Mouse (Mus musculus) cerebral cortex, adult 2 months (tissue): Measurements from ENCODE around the gene Men1.

Experiments used
- WGBS: fragments of 180-500 bp; shearing (Covaris S2); methylation state at CpG from one replicate; pipeline ENCODE4 v1.1.7; 2018; 5-methylcytosine and 5-hydroxymethylcytosine counted together

The Men1 gene

DNA sequence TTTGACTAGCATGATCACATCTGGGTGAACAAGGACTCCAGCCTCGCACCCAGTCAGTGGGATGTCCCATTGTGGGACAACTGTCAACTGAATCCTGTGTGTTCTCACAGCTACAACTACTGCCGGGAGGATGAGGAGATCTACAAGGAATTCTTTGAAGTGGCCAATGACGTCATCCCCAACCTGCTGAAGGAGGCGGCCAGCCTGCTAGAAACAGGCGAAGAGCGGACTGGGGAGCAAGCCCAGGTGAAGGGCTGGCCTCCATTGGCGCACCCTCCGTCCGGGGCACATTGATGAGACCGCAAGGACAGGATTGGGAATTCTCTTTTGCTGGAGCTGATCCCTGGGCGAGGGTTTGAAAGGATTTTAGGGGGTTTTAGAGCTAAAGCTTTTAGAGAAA lies 3.9 kb downstream of the Men1 start:
- WGBS = 86% methylated on average over 11 of the region's 11 CpGs

DNA sequence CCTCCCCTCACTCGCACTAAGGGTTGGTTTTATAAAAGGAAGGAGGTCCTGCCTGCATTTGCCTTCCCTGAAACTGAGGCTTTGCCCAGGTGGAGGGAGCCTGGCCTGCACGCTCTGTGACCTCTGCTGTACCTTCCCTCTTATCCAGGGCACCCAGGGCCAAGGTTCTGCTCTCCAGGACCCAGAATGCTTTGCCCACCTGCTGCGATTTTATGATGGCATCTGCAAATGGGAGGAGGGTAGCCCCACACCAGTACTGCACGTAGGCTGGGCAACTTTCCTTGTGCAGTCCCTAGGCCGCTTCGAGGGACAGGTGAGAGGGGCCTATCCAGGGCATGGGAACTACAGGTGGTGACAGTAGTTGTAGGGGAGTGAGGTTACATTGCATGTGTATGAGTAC lies 4.4 kb downstream of the Men1 start:
- WGBS = 93% methylated on average over 6 of the region's 6 CpGs

DNA sequence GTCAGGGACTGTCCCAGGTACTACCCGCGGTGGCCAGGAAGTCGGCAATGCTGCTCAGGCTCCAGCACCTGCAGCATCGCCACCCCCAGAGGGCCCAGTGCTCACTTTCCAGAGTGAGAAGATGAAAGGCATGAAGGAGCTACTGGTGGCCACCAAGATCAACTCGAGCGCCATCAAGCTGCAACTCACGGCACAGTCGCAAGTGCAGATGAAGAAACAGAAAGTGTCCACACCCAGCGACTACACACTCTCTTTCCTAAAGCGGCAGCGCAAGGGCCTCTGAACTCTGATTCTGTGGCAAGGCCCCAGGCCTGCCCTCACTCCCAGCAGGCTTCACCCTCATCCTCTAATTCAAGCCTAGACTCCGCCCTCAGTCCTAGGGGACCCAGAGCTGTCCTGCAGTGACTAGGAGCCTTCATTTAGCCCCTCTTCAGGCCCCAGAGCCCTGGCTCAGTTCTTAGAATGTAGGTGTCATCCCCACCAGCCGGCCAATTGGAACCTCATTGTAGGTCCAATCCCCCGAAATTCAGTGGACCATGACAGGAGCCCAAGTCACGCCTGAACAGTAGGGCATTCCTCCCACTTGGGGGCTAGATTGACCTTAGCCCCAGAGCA lies 5.2 kb downstream of the Men1 start:
- 62% methylated on average over 15 of the region's 15 CpGs for WGBS

DNA sequence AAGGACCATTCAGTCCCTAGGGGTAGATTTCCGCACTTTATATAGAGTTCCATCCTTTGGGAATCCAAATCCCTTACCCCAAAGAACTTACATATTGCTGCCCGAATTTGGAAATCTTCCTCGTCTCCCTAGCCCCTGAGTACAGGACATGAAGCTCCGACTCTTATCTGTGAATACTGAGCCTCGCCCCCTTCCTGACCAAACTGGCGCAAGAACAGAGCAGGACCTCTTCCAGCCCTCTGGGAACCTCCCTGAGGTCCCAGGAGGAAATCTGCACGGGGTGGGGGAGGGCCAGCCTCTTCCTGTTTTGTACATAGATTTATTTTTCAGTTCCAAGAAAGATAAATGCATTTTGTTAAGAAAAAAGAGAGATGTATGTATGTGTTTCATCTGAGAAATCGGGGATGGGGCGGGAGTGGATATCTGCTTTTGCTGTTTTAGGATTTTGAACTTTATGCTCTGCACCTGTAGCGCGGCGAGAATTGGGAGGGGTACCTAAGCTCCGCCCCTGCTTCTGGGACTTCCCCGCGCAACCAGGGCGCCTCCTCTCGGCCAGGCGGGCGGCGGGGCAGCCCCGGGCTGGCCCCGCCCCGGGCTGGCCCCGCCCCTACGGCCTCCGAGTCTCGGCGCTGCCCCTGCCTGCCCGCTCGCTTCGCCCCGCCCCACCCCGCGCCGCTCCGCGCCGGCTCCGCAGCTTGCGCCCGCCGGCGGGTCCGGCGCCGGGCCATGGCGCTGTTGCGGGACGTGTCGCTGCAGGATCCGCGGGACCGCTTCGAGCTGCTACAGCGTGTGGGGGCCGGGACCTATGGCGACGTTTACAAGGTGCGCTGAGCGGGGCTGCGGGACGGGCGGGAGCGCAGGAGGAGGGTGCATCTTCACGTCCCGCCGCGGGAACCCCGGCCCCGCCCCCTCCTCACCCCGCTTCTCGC lies 6.0 kb downstream of the Men1 start, which contains the start of gene Map4k2:
TSS of gene Map4k2 (plus strand) at position 612 of the 929 bp plus-strand sequence.
- 6% methylated on average over 68 of the region's 72 CpGs for WGBS

DNA sequence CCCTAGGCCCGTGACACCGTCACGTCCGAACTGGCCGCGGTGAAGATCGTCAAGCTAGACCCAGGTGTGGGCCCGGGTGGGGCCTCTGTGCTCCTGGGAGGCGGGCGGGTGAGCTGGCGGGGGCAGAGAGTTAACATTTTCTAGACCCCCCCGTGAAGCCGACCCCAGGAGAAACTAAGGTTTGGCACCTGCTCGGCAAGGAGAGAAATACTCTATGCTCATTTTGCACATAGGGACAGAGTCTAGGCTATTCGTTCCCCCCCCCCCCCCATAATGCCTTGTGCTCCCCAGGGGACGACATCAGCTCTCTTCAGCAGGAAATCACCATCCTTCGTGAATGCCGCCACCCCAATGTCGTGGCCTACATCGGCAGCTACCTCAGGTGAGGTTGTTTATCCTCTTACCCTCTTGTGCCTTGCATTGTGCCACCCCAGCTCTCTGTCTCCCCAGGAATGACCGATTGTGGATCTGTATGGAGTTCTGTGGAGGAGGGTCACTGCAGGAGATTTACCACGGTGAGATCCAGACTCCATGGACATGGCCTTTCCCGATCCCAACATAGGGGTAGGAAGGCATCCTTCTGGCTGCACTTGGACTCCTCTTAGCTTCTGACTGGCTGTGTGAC lies 6.8 kb downstream of the Men1 start:
- WGBS = 11% methylated on average over 23 of the region's 23 CpGs

DNA sequence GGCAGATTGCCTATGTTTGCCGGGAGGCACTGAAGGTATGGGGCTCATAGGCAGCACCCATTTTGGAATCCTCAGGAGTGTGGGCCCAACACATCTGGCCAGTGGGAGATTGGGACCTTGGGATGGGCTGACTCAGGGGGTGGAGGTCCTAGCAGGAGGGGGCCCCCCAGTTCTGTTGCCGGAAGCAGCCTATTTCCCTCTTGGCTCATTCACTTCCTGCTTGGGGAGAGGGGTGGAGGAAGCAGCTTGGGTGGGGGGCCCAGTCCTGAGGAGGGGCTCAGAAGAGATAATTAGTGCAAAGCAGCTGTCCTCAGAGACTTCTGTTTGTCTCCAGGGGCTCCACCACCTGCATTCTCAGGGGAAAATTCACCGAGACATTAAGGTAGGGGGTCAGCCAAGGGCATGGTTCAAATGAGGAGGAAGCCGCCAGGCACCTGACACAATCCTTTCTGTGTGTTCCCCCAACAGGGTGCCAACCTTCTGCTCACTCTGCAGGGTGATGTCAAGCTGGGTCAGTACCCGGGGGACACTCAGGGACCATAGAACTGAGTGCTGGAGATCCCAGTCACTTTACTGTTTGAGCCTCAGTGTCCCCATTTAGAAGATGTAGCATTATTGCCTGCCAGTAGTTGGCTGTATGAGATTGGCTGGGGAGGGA lies 7.6 kb downstream of the Men1 start:
- WGBS = 67% methylated on average over 5 of the region's 5 CpGs

DNA sequence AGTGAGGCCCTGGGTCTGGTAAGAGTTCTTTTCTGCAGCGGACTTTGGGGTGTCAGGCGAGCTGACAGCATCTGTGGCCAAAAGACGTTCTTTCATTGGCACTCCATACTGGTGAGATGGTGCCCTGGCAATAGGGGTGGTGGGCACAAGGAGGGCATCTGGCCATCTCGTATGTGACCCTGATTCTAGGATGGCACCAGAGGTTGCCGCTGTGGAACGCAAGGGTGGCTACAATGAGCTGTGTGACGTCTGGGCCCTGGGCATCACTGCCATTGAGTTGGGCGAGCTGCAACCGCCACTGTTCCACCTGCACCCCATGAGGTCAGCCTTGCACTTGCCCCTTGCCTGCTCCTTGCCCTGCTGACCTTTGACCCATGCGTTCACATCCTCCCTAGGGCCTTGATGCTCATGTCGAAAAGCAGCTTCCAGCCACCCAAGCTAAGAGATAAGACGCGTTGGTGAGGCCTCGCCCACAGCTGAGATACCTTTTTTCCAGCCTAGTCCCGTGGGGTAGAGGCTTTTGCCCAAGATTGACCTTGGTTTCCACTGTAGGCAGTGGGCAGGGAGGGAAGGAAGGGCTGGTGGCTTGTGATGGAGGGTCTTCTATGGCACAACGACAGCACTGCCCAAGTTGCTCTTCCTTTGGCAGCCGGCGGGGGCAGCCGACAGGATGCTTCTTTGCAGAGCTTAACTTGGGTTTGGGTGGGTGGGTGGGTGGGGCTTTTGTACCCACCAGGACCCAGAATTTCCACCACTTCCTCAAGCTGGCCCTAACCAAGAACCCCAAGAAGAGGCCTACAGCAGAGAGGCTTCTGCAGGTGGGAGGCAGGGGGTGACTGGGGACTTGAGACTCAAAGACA lies 8.5 kb downstream of the Men1 start:
- WGBS = 82% methylated on average over 19 of the region's 19 CpGs

DNA sequence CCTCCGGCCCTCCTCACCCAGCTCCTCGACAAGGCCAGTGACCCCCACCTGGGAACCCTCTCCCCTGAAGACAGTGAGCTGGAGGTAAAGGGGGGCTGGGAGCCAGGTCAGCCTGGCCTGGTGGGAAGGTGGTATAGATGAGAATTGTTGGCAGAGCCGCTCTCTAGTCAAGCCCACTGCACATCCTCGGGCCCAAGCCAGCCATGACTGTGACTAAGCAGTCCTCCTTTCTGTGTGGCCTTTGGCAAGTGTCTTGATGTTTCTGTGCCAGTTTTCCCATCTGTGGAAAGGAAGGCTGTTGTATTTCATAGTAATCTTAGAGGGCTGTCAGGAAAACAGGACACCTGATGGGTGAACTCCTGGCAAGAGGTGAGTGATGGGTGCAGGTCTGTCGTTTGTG lies 9.2 kb downstream of the Men1 start:
- WGBS = 71% methylated on average over 5 of the region's 5 CpGs

DNA sequence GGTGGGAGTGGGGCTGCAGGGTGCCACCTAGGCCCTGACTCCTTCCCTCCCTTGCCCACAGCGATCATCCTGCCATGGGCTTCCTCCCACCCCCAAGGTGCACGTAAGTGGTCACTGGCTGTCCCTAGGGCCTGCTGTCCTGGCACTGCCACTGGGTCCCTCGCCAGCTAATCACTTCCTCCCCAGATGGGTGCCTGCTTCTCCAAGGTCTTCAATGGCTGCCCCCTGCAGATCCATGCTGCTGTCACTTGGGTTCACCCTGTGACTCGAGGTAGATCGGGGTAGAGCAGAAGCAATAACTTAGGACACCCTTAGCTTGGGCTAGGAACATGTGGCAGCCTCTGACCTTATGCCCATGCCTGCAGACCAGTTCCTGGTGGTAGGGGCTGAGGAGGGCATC lies 11.2 kb downstream of the Men1 start:
- 89% methylated on average over 5 of the region's 5 CpGs for WGBS

DNA sequence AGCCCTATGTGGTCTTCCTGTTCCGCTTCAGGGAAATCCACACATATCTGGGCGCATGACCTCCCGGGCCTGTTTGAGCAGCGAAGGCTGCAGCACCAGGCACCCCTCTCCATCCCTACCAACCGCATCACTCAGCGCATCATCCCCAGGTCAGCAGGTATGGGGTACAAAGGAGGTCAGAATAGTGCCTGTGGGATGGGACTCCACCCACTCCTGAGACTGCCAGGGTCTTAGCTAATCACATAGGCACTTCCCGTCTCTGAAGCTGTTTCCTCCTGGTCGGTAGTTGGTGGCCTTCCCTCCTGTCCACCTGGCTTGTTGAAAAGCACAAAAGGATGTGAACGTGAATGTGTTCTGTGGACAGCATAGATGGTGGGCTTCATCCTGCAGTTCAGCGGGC lies 11.9 kb downstream of the Men1 start:
- 83% methylated on average over 10 of the region's 10 CpGs for WGBS

DNA sequence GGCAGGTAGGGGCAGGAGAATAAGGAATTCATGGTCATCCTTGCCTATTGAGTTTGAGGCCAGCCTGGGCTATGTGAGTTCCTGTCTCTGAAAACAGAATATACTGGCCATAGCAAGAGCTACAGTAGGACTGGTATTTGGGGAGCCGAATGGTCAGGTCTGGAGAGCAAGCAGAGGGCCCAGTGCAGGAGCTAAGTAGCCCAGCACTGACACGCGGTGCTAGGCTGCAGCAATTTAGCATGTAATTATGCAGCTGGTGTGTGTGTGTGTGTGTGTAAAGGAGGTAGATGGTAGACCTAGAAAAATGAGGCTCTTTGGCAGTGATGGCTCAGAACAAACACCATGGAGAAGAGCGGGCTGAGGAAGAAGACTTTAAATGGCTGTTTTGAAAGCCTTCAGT lies 12.8 kb downstream of the Men1 start:
- 86% methylated on average over 4 of the region's 4 CpGs for whole genome bisulfite sequencing

DNA sequence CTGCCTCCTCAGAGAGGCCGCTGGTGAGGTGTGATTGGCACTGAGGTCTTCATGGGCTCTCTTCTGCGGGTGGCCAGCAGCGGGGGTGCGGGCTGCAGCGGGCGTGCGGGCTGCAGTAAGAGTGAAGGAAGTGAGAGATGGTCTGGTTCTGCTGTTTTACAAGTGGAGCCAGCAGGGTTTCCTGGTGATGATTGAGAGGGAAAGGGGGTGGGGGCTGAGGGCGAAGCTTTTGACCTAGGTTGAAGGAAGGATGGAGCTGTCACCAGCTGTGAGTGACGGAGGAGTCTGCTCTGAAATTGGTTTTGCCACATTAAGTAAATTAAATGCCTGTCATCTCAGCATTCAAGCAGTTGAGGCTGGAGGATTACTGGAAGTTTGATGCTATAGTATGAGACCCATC lies 13.9 kb downstream of the Men1 start:
- WGBS = 79% methylated on average over 9 of the region's 9 CpGs

DNA sequence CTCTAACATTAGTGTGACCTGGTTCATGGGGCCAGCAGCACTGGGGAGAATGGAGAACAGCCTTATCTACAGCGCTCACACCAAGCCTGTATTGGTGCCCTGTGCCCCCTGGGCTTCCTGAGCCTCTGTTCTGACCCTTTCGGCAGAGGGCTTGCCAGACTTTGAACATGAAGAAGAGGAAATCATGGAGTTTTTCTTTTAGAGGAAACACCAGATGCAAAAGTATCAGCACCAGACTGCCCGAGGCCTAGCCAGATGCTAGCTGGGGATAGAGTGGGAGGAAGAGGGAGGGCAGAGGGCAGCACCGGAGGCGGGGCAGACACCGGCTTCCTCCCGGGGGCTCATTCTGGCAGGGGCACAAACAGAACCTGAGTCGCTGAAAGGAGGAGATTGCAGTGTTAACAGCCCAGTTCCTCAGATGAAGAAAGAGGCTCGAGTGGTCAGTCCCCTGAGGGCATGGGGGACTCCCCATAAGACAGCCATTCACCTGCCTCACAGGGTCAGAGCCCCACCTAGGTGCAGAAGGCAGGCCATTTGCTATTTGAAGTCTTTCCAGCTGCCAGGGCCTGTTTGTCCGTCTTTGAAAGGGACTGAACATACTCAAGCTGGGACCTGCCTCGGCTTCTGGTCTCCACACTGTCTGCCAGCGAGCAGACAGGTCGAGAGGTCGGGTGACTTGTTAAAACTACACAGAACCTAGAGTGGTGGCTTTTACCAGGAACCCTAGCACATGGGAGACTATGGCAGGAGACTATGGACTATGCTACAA lies 14.6 kb downstream of the Men1 start:
- 54% methylated on average over 14 of the region's 14 CpGs for WGBS

DNA sequence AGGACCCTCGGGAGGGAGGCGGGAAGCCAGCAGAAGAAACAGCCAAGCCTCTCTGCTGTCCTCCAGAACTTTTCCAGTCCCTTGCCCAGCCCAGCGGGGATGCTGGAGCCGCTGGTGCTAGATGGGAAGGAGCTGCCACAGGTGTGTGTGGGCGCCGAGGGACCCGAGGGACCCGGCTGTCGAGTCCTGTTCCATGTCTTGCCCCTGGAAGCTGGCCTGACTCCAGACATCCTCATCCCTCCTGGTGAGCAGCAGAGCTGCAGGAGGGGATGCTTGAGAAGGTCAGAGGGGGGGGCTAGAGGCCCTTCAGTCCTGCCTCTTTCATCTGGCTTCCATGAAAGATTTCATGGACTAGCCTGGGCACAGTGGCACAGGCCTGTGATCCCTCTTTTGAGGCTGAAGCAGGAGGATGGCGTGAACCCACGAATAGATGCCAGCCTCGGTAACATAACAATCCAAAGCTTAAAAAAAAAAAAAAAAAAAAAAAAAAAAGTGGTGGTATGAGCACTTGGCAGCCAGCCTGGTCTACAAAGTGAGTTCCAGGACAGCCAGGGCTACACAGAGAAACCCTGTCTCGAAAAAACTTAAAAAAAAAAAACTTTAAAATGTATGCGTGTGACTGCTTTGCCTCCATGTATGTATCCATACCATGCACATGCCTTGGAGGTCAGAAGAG lies 16.8 kb downstream of the Men1 start:
- 48% methylated on average over 14 of the region's 14 CpGs for WGBS

DNA sequence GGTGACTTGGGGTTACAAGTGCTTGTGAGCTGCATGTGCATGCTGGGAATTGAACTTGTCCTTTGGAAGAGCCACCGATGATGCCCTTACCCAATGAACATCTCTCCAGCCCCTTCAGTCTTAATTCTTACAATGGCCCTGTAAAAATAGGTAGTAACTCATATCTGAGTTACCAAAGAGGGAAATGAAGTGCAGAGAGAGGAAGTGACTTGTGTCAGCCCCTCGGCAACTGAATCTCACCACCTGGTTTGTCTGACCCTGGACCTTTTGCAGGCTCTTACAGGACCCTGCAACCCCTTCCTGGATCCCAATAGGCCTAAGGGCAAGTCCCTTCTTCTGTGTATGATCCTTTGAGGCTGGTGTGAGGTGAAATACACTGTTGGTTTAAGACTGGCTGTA lies 17.3 kb downstream of the Men1 start:
- WGBS = 89% methylated on average over 2 of the region's 2 CpGs

DNA sequence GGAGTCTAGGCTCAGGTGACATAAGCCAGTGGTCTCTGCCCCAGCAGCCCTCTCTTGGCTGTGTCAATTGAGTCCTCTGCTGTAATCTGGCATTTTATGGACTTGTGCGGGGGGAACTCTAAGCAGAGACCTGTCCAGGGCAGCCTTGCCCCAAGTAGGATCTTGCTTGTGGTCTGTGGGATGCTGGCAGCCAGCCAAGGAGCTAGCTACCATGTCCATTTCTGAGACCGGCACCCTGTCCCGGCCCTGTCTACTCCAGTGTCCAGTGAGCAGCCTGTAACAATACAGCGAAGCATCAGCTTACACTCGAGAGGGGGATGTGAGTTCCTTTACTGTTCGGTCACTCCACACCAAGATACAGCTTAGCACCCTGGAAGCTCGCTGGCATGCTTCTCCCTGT lies 19.3 kb downstream of the Men1 start:
- 72% methylated on average over 7 of the region's 7 CpGs for WGBS

DNA sequence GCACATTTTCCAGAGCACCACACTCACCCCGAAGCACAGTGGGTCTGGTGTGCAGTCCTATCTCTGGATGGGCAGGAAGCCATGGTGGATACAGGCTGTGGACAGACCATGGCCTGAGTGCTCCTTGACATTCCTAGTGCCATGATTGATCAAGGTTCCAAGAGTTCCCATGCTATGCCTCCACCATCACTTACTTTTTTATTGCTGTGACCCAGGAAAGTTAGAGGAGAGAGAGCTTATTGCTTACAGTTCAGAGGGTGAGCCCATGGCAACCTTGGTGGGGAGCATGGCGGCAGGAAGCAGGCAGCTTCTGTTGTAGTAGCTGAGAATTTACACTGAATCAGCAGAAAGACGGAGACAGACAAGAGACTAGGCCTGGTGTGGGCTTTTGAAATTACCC lies 26.5 kb downstream of the Men1 start:
- WGBS = 92% methylated on average over 3 of the region's 3 CpGs

DNA sequence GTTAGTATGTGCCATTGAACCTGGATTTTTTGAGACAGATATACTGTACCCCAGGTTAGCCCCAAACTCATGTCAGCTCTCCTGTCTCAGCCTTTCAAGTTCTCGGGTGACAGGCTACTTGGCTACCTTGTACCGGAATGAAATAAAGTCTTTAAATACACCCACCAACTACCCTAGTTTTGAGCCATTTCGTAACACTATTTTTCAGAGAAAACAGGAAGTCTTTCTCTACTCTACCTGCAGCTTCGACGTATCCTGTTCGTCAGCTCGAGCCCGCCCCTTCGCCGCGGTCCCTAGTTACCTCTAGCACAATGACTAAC lies 28.3 kb downstream of the Men1 start:
- 0% methylated on average over 11 of the region's 11 CpGs for WGBS

DNA sequence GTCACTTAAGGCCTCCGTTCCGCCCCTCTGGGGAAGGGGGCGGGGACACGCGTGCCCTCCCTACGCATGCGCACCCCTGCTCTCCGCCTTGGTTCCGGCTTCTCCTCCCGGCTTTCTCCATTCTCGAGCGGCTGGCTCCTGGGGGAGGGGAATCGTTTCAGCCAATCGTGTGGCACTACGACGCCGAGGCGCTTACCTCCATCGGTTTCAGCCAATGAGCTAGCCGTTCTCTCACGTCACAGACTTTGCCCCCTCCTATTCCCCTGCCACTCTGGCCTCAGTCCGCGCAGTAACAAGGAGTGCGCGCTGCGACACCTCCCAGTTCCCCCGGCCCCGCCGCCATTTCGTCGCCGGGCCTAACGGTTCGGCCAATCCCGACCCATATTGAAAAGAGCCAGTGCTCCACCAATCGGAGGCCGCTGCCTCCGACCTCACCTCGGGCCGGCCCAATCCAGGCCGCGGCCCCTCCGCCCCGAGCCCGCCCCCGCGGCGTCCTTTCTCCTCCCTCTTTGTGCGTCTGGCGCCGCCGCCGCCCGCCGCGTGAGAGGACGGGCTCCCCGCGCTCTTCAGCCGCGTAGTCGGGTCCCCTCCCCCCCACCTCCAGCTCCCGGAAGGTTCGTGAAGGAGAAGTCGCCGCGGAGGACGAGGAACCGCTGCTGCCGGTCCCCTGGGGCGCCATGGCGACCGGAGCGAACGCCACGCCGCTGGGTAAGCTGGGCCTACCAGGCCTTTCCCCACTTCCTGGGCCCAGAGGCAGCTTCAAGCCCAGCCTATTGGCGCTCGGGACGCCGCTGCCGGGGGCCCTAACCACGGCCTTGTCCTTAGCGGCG lies 28.8 kb downstream of the Men1 start, which contains the start of gene Sf1:
TSS of gene Sf1 (plus strand) at position 280 of the 830 bp plus-strand sequence.
- WGBS = under 1% methylated on average over 84 of the region's 85 CpGs
